Mouse (Mus musculus): Measurements from ENCODE around the gene Pcyt2. TPM values are rescaled to one million over a fixed set of nuclear protein-coding genes. Genes with fewer than 3 reads are reported as not detected.

The Pcyt2 gene
- polyA plus RNA-seq, 2 experiments: 101 to 247 TPM

DNA sequence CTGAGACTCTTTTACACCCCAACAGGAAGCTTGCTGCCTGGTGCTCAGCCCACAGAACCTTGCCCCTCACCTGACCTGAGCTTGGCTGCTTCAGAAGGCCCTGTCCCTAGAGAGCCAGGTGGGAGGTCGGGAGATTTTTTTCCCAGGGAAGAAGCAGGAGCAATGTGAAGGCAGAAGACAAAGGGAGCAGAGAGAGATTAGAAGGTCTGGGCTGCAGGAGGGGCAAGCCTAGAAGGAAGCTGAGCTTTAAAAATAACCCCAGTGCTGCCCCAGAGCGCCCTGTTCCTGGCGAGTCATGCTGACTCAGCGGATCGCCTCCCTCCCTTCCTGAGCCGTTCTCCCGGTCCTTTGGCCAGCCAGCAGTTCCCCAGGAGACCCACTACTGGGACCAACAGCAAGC, 12.2 kb upstream of the Pcyt2 start:
- Histone ChIP-seq H3K9ac (ENCODE audit: low read depth, low read length, severe bottlenecking) (no peak overlapping the region), H3K36me3 (ENCODE audit: control insufficient read depth, insufficient read depth, low read length) (peaks cover 25% of the 10 kb centered on the region), H3K4me1 (ENCODE audit: control insufficient read depth, insufficient read depth, low read length) (peaks cover 19% of the 10 kb centered on the region), H3K27me3 (ENCODE audit: control insufficient read depth, insufficient read depth, low read length) (no peaks in the 10 kb centered on the region), H3K4me3 (replicated peaks; ENCODE audit: low read length) (no peak overlapping the region), H3K27ac (replicated peaks; ENCODE audit: low read depth, low read length) (no peak overlapping the region), H3K4me2 (replicated peaks; ENCODE audit: low read depth, low read length, severe bottlenecking) (no peak overlapping the region), H3K9me3 (ENCODE audit: control insufficient read depth, low read length) (no peaks in the 10 kb centered on the region)
- TF ChIP-seq POLR2A (IDR thresholded peaks at IDR 0.05; ENCODE audit: borderline replicate concordance, extremely low read depth, insufficient read depth, insufficient read length): no peak
- 39% methylated on average over 7 of the region's 7 CpGs for WGBS
- no peak for ATAC-seq (ENCODE audit: low FRiP score, low read depth)
- no peak for DNase-seq (ENCODE audit: low spot score)

DNA sequence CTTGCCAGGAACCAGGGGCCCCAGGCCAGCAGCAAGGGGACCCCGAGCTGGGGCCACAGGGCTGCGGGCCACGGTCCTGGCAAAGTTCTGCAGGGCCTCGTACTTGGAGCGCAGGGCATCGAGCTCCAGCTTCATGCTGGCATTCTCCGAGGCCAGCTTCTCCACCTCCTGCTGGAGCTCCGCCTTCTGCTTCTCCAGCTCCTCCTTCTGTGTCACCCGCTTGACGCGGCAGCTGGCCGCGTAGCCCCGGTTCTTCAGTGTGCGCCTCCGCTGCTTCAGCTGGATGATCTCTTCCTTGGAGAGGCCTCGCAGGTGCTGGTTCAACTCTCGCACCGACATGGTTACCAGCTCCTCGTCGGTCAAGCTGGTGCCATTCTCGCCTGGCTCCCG, 11.6 kb upstream of the Pcyt2 start:
- no peaks in the 10 kb centered on the region for H3K9me3 ChIP-seq (ENCODE audit: control insufficient read depth, low read length)
- no peak overlapping the region for H3K4me2 ChIP-seq (replicated peaks; ENCODE audit: low read depth, low read length, severe bottlenecking)
- DNase-seq (ENCODE audit: low spot score): no peak
- H3K27ac ChIP-seq (replicated peaks; ENCODE audit: low read depth, low read length): no peak overlapping the region
- H3K36me3 ChIP-seq (ENCODE audit: control insufficient read depth, insufficient read depth, low read length): peaks cover 25% of the 10 kb centered on the region
- H3K4me1 ChIP-seq (ENCODE audit: control insufficient read depth, insufficient read depth, low read length): peaks cover 19% of the 10 kb centered on the region
- H3K27me3 ChIP-seq (ENCODE audit: control insufficient read depth, insufficient read depth, low read length): no peaks in the 10 kb centered on the region
- 81% methylated on average over 23 of the region's 23 CpGs for WGBS
- no peak for TF ChIP-seq POLR2A (IDR thresholded peaks at IDR 0.05; ENCODE audit: borderline replicate concordance, extremely low read depth, insufficient read depth, insufficient read length)
- no peak for ATAC-seq (ENCODE audit: low FRiP score, low read depth)
- no peak overlapping the region for H3K4me3 ChIP-seq (replicated peaks; ENCODE audit: low read length)
- no peak overlapping the region for H3K9ac ChIP-seq (ENCODE audit: low read depth, low read length, severe bottlenecking)

GRCm38 (mm10) chr11:120628601-120629340, 11.0 kb upstream of the Pcyt2 start:
- TF ChIP-seq POLR2A (IDR thresholded peaks at IDR 0.05; ENCODE audit: borderline replicate concordance, extremely low read depth, insufficient read depth, insufficient read length): no peak
- no peak overlapping the region for H3K27ac ChIP-seq (replicated peaks; ENCODE audit: low read depth, low read length)
- H3K4me2 ChIP-seq (replicated peaks; ENCODE audit: low read depth, low read length, severe bottlenecking): no peak overlapping the region
- no peaks in the 10 kb centered on the region for H3K9me3 ChIP-seq (ENCODE audit: control insufficient read depth, low read length)
- WGBS: 94% methylated on average over 22 of the region's 23 CpGs
- DNase-seq (ENCODE audit: low spot score) (no peak), ATAC-seq (ENCODE audit: low FRiP score, low read depth) (no peak)
- no peak overlapping the region for H3K9ac ChIP-seq (ENCODE audit: low read depth, low read length, severe bottlenecking)
- peaks cover 25% of the 10 kb centered on the region for H3K36me3 ChIP-seq (ENCODE audit: control insufficient read depth, insufficient read depth, low read length)
- no peak overlapping the region for H3K4me3 ChIP-seq (replicated peaks; ENCODE audit: low read length)
- peaks cover 15% of the 10 kb centered on the region for H3K4me1 ChIP-seq (ENCODE audit: control insufficient read depth, insufficient read depth, low read length)
- H3K27me3 ChIP-seq (ENCODE audit: control insufficient read depth, insufficient read depth, low read length): no peaks in the 10 kb centered on the region

DNA sequence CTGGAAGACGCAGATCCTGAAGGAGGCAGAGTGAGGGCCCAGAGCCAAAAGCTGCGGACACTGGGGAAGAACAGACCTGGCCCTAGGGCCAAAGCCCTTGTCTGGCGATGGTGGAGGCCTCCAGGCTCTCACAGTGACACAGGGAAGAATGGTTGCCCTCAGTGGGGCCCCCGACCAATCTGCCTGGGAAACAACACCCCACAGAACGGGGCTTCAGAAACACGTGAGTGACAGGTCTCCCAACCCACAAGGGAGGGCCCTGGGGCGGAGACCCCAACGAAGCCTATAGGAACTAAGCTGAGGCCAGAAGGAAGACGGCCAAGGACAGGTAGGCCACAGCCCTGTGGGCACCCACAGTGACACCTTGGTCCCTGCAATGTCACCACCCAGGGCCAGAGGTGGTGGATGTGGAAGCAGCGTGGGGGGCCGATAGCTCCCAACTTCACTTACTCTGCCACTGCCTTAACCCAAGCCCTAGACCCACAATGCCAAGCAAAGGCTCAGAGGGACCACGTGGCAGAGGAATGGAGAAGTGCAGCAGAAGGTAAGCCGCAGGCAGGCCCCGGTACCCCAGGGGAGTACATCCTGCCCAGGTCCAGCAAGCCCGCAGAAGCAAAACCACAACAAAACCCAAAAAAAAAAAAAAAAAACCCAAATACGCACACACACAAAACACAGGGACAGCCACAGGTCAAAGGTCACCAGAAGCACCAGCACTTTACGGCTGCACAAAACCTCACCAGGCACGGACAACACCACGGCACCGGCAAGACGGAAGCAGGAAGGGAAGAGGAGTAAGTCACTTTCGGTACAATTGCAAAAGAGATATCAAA, 9.9 kb upstream of the Pcyt2 start:
- TF ChIP-seq POLR2A (IDR thresholded peaks at IDR 0.05; ENCODE audit: borderline replicate concordance, extremely low read depth, insufficient read depth, insufficient read length): no peak
- H3K4me1 ChIP-seq (ENCODE audit: control insufficient read depth, insufficient read depth, low read length): peaks cover 15% of the 10 kb centered on the region
- ATAC-seq (ENCODE audit: low FRiP score, low read depth) (no peak), DNase-seq (ENCODE audit: low spot score) (no peak)
- 78% methylated on average over 22 of the region's 22 CpGs for WGBS
- H3K4me2 ChIP-seq (replicated peaks; ENCODE audit: low read depth, low read length, severe bottlenecking): no peak overlapping the region
- H3K36me3 ChIP-seq (ENCODE audit: control insufficient read depth, insufficient read depth, low read length): peaks cover 33% of the 10 kb centered on the region
- no peak overlapping the region for H3K9ac ChIP-seq (ENCODE audit: low read depth, low read length, severe bottlenecking)
- H3K27ac ChIP-seq (replicated peaks; ENCODE audit: low read depth, low read length): no peak overlapping the region
- no peak overlapping the region for H3K4me3 ChIP-seq (replicated peaks; ENCODE audit: low read length)
- no peaks in the 10 kb centered on the region for H3K27me3 ChIP-seq (ENCODE audit: control insufficient read depth, insufficient read depth, low read length)
- no peaks in the 10 kb centered on the region for H3K9me3 ChIP-seq (ENCODE audit: control insufficient read depth, low read length)

DNA sequence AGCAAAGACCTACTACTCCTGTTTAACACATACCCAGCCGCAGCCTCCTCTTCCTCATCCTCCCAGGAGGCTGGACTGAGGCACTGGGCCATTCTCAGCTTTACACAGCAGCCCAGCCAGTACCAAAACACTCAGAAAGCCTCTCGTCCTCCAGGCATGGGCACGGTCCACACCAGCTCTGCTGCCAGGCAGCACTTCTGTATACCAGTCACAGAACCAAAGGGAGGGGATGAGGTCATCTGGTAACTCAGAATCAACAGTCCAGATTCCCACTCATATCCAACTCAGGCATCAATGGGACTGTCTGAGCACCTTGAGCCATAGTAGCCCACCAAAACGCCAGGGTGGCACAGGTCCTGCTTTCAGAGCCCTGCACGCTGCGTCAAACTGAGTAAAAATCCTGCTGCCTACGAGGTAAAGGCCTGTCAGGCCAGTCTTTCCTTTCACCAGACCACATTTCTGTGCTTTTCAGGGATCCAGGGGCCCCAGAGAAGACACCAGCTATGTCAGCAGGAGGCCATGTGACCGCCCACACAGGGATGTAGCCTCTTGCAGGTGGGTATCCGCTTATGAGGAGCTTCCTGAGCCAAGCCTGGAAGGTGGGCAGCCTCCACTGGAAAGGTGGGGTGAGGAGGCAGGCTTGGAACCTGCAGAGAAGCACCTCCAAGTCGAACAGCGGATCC, 9.2 kb upstream of the Pcyt2 start:
- peaks cover 10% of the 10 kb centered on the region for H3K4me1 ChIP-seq (ENCODE audit: control insufficient read depth, insufficient read depth, low read length)
- no peak for DNase-seq (ENCODE audit: low spot score)
- ATAC-seq (ENCODE audit: low FRiP score, low read depth): no peak

More for the DNA sequence above, 9.2 kb upstream of the Pcyt2 start:
- Histone ChIP-seq H3K27me3 (ENCODE audit: control insufficient read depth, insufficient read depth, low read length) (no peaks in the 10 kb centered on the region), H3K4me2 (replicated peaks; ENCODE audit: low read depth, low read length, severe bottlenecking) (no peak overlapping the region), H3K9ac (ENCODE audit: low read depth, low read length, severe bottlenecking) (no peak overlapping the region), H3K27ac (replicated peaks; ENCODE audit: low read depth, low read length) (no peak overlapping the region), H3K4me3 (replicated peaks; ENCODE audit: low read length) (no peak overlapping the region), H3K36me3 (ENCODE audit: control insufficient read depth, insufficient read depth, low read length) (peaks cover 36% of the 10 kb centered on the region), H3K9me3 (ENCODE audit: control insufficient read depth, low read length) (no peaks in the 10 kb centered on the region)
- 91% methylated on average over 11 of the region's 11 CpGs for WGBS
- no peak for TF ChIP-seq POLR2A (IDR thresholded peaks at IDR 0.05; ENCODE audit: borderline replicate concordance, extremely low read depth, insufficient read depth, insufficient read length)

Measured in limb, embryonic 14.5 days (tissue).